Mouse (Mus musculus) kidney, embryonic 16.5 days (tissue): Measurements from ENCODE around the gene Arhgap19. TPM values are rescaled to one million over a fixed set of nuclear protein-coding genes. Genes with fewer than 3 reads are reported as not detected.

Experiments used
- ATAC-seq: fragments of 200-750 bp; cut with Nextera tagmentation; 2 replicates; pipeline ENCODE4 v1.8.0; 2017; ENCODE audit warnings: moderate TSS enrichment; ENCODE audit not compliant: low FRiP score, low TSS enrichment
- H3K27ac ChIP-seq: fragments of 300-500 bp; sonication (generic); 2 replicates; pipeline ENCODE4 v1.5.1; 2014; ENCODE audit warnings: low read length
- H3K27me3 ChIP-seq: fragments of 300-500 bp; sonication (generic); 2 replicates; pipeline ENCODE4 v1.6.1; 2014; ENCODE audit warnings: low read length, control low read depth, mixed read lengths; ENCODE audit not compliant: insufficient read depth
- H3K36me3 ChIP-seq: fragments of 300-500 bp; sonication (generic); 2 replicates; pipeline ENCODE4 v1.6.1; 2014; ENCODE audit warnings: low read length, control low read depth, mixed read lengths; ENCODE audit not compliant: insufficient read depth
- H3K4me1 ChIP-seq: fragments of 300-500 bp; sonication (generic); 2 replicates; pipeline ENCODE4 v1.6.1; 2014; ENCODE audit warnings: low read length, control low read depth, mixed read lengths; ENCODE audit not compliant: insufficient read depth
- H3K4me2 ChIP-seq: fragments of 300-500 bp; sonication (generic); replicated peaks from 2 replicates; pipeline ENCODE4 v1.6.1; 2014; ENCODE audit warnings: low read depth, low read length
- H3K4me3 ChIP-seq: fragments of 300-500 bp; sonication (generic); 2 replicates; pipeline ENCODE4 v1.5.1; 2014; ENCODE audit warnings: mild to moderate bottlenecking, low read length
- H3K9ac ChIP-seq: fragments of 300-500 bp; sonication (generic); replicated peaks from 2 replicates; pipeline ENCODE4 v1.6.1; 2014; ENCODE audit warnings: low read length
- H3K9me3 ChIP-seq: fragments of 300-500 bp; sonication (generic); 2 replicates; pipeline ENCODE4 v1.6.1; 2016; ENCODE audit warnings: low read length, control low read depth
- WGBS: fragments of 180-500 bp; shearing (Covaris S2); extraction: QIAGEN DNeasy Blood & Tissue Kit; methylation state at CpG from one replicate; pipeline ENCODE4 v1.1.7; 2014; 5-methylcytosine and 5-hydroxymethylcytosine counted together
- polyA plus RNA-seq: library from polyadenylated mRNA; unstranded; fragments of >200 nt; fragmentation: Nextera tagmentation; extraction: Ambion mirVana; gene quantifications from 2 replicates; pipeline ENCODE4 v1.2.1, GENCODE M21; 2015

Arhgap19 gene
- polyA plus RNA-seq, 1 experiment from 2014 or later, result 28.0 TPM

DNA sequence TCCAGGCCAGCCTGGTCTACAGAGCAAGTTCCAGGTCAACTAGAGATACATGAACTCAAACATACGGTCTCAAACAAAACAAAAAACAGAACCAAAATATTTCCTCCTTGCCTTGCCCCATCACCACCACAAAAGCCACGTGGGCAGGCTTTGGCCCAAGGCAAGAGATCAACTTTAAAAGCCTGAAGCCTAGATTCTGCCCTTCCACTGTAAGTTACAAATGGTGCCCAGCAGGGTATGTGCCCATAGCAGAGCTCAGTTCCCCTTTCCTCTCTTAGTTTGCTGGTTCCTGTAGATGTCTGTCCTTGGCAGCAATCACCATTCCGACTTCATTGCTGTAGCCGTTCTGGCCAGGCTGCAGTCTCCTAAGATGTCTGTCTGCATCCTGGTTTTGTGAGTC lies 40.9 kb upstream of the Arhgap19 start:
- H3K4me1 ChIP-seq, result peaks cover 10% of the 10 kb centered on the region
- WGBS, result 81% methylated on average over 4 of the region's 4 CpGs
- no peak overlapping the region for H3K4me2 ChIP-seq
- H3K4me3 ChIP-seq, result no peak overlapping the region
- H3K9ac ChIP-seq, result no peak overlapping the region
- H3K27me3 ChIP-seq, result no peaks in the 10 kb centered on the region
- no peaks in the 10 kb centered on the region for H3K9me3 ChIP-seq
- no peak overlapping the region for H3K27ac ChIP-seq
- H3K36me3 ChIP-seq, result no peaks in the 10 kb centered on the region
- no peak for ATAC-seq

DNA sequence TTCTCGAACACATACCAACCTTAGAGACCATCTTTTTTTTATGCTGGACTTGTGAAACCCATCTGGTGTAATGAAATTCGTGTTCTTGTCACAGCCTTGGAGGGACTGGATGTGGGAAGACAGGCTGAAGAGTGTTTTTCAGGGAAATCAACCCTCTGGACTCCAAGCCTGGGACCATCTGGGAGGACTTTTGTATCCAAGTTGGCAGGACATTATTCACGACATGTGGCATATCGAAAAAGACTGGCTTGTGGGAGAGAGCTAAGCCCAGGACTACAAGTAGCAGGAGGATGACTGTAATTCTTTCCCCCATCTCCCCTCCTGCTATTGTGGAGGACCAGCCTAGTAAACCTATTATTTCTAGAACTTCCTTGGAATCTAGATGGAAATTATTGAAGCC lies 40.3 kb upstream of the Arhgap19 start:
- Histone ChIP-seq H3K9me3 (no peaks in the 10 kb centered on the region), H3K4me2 (no peak overlapping the region), H3K4me3 (no peak overlapping the region), H3K27me3 (no peaks in the 10 kb centered on the region), H3K4me1 (peaks cover 10% of the 10 kb centered on the region), H3K36me3 (no peaks in the 10 kb centered on the region), H3K9ac (no peak overlapping the region), H3K27ac (no peak overlapping the region)
- 75% methylated on average over 4 of the region's 4 CpGs for WGBS
- ATAC-seq, result no peak

DNA sequence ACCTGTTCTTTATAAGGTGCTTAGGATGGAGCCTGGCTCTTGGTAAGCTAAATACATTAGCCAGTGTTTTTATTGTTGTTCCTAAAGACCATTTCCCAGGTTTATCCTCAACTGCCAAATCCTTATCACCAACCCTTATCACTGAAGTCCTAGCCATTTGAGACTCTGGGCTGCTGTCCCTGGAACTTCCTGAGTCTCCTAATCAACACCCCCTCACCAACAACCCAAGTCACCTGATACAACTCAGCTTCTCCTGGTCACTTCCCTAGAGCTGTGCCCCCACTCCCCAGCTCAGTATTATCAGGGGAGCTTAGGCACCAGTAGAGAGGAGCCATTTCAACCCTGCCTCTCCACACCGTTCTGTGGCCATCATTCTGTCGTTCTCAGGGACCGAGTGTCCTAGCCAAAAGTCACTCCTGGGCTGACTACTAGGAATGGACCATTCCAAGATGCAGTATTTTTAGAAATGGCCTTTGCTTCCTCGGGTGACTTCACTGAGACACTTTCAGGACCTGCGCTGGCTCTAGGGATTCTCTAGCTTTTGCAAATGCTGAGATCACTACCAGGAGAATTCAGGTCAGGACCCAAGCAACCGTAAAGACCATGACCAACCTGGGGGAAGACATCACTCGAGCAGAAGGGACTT lies 39.4 kb upstream of the Arhgap19 start:
- Histone ChIP-seq H3K36me3 (no peaks in the 10 kb centered on the region), H3K27me3 (no peaks in the 10 kb centered on the region), H3K4me3 (no peak overlapping the region), H3K4me1 (peaks cover 4% of the 10 kb centered on the region), H3K9ac (no peak overlapping the region), H3K4me2 (no peak overlapping the region), H3K27ac (no peak overlapping the region), H3K9me3 (no peaks in the 10 kb centered on the region)
- no peak for ATAC-seq
- WGBS, result 73% methylated on average over 7 of the region's 7 CpGs

DNA sequence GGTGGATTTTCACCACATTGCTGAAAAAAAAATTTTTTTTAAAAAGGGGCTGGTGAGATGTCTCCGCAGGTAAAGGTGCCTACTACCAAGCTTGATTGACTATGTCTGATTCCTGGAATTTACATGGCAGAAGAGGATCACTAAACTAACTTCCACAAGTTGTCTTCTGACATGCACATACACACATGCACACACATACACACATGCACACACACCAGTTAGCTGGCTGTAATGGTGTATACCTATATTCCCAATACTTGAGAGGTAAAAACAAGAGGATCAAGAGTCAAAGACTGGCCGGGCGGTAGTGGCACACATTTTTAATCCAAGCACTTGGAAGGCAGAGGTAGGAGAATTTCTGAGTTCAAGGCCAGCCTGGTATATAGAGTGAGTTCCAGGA lies 37.8 kb upstream of the Arhgap19 start:
- Histone ChIP-seq H3K9ac (no peak overlapping the region), H3K4me2 (no peak overlapping the region), H3K4me1 (peaks cover 5% of the 10 kb centered on the region), H3K9me3 (no peaks in the 10 kb centered on the region), H3K36me3 (no peaks in the 10 kb centered on the region), H3K27me3 (peaks cover 3% of the 10 kb centered on the region; the same call in 1 of the 2 replicates), H3K4me3 (no peak overlapping the region), H3K27ac (no peak overlapping the region)
- WGBS, result 98% methylated on average over 3 of the region's 3 CpGs
- ATAC-seq, result no peak

DNA sequence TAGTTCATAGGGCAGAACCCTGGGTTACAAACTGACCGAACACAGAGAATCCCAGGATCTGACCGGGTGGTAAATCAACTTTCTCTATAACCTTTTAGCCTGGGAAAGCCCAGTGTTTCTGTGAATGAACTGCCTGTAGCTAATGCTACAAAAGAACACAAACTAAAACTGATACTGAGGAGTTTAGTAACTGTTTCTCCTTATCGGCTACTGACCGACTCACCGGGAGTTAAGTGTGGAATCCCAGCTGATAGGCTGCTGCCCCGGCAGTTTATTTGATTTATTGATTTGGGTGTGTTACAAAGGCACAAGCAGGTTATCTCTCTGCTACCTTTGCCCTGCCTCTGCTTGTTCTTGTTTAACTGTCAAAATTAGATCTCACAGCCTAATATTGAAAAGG lies 37.0 kb upstream of the Arhgap19 start:
- Histone ChIP-seq H3K4me1 (peaks cover 5% of the 10 kb centered on the region), H3K9ac (no peak overlapping the region), H3K4me3 (no peak overlapping the region), H3K27ac (no peak overlapping the region), H3K9me3 (no peaks in the 10 kb centered on the region), H3K36me3 (no peaks in the 10 kb centered on the region), H3K27me3 (peaks cover 3% of the 10 kb centered on the region; the same call in 1 of the 2 replicates), H3K4me2 (no peak overlapping the region)
- ATAC-seq, result no peak
- 32% methylated on average over 6 of the region's 6 CpGs for WGBS

DNA sequence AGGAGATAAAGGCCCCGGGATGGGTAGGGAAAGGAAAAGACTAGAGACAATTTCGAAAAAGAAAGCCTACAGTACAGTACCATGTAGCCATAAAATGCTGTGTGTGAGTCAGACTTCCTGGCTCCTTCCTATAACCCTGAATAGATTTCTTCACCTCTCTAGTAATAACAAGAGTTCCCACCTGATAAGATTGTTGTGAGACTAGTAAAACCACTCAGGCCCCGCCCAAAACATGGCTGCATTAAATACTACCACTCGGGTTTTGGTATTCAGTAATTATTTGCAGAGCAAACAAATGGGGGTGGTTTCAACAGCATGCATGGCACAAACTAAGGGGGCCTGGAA lies 36.0 kb upstream of the Arhgap19 start:
- H3K9me3 ChIP-seq, result no peaks in the 10 kb centered on the region
- H3K27me3 ChIP-seq, result peaks cover 8% of the 10 kb centered on the region
- no peak overlapping the region for H3K27ac ChIP-seq
- H3K9ac ChIP-seq, result no peak overlapping the region
- no peak overlapping the region for H3K4me2 ChIP-seq
- no peak for ATAC-seq
- no peaks in the 10 kb centered on the region for H3K36me3 ChIP-seq
- H3K4me3 ChIP-seq, result no peak overlapping the region
- WGBS, result 58% methylated on average over 4 of the region's 4 CpGs
- H3K4me1 ChIP-seq, result peaks cover 5% of the 10 kb centered on the region

DNA sequence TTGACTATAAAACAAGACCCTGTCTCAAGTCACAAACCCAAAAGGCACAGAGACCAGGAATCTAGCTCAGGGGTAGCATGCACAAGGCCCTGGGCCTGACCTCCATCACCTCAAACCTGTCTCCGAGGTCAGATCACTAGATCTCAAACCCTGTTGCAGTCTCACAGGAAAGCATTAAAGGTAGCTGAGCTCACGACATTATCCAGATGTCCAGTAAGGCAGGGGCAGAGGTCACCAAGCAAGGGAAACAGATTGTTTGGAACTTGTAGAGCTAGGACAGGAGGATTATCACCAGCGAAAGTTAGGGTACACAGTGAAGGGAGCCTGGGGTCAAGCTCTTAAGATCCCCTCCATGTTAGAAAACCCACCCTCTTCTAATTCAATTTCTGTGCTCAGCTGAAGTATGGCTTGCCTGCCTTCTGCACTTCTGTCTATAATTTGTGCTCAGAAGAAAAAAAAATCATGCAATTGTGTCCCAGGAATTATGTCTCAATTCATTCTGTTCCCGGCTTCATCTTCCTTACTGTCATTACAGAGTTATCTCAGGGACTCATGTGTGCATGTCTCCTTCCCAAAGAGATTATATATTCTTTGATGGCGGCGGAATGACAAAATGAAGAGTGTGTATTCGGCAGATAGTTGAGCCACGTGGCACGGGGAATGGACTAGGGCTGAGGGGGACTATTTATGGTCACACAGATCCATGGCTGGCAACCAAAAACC lies 35.5 kb upstream of the Arhgap19 start:
- no peak overlapping the region for H3K27ac ChIP-seq
- ATAC-seq, result no peak
- H3K9ac ChIP-seq, result no peak overlapping the region

DNA sequence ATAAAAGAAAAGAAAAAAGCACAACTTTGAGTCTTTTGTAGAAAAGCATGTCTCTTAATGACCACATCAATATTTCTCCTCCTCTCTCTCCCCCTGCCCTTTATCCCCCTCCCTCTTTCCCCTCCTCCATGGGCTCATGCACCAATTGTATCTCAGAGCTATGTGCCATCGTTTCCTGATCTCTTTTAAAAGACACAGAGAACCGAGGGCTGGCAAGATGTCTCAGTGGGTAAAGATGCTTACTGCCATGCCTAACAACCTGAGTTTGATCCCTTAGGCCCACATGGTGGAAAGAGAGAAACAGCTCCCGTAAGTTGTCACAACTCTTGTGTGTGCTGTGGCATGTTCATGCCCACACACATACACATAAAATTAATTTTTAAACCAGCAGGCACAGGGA lies 34.9 kb upstream of the Arhgap19 start:
- H3K4me1 ChIP-seq, result peaks cover 10% of the 10 kb centered on the region

More for the DNA sequence above, 35.5 kb upstream of the Arhgap19 start:
- no peaks in the 10 kb centered on the region for H3K9me3 ChIP-seq
- no peak overlapping the region for H3K4me2 ChIP-seq
- H3K36me3 ChIP-seq, result no peaks in the 10 kb centered on the region
- peaks cover 13% of the 10 kb centered on the region for H3K27me3 ChIP-seq
- peaks cover 5% of the 10 kb centered on the region for H3K4me1 ChIP-seq
- no peak overlapping the region for H3K4me3 ChIP-seq
- 65% methylated on average over 9 of the region's 9 CpGs for WGBS

DNA sequence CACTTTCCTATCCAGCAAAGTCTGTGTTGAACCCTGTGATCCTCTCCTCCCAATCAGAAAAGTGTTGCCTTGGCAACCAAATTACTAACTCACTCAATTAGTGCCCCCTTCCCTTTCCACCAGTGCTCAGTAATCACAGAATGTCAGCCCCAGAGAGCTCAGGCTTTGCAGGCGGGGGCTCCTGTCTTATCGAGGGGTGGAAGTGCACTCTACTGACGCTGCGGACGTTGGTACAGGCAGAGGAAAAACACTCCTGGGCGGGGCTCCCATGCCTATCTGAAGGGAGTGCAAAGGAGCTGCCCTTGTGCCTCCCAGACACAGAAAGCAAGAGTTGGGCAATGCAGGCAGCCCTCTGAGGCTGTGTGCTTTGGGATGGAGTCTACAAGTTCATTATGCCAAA lies 34.0 kb upstream of the Arhgap19 start:
- Histone ChIP-seq H3K4me1 (peaks cover 18% of the 10 kb centered on the region), H3K36me3 (no peaks in the 10 kb centered on the region), H3K4me3 (no peak overlapping the region), H3K27ac (no peak overlapping the region), H3K27me3 (peaks cover 26% of the 10 kb centered on the region), H3K9ac (no peak overlapping the region), H3K9me3 (no peaks in the 10 kb centered on the region), H3K4me2 (peak overlapping the region; percentile 6; the same call in 1 of the 2 replicates)
- 3% methylated on average over 6 of the region's 6 CpGs for WGBS
- ATAC-seq, result peak; percentile 53; the same call in 1 of the 2 replicates

More for the DNA sequence above, 34.9 kb upstream of the Arhgap19 start:
- Histone ChIP-seq H3K36me3 (no peaks in the 10 kb centered on the region), H3K27ac (no peak overlapping the region), H3K4me2 (no peak overlapping the region), H3K27me3 (peaks cover 19% of the 10 kb centered on the region), H3K9me3 (no peaks in the 10 kb centered on the region), H3K4me3 (no peak overlapping the region), H3K9ac (no peak overlapping the region)
- ATAC-seq, result no peak
- 49% methylated on average over 3 of the region's 3 CpGs for WGBS

DNA sequence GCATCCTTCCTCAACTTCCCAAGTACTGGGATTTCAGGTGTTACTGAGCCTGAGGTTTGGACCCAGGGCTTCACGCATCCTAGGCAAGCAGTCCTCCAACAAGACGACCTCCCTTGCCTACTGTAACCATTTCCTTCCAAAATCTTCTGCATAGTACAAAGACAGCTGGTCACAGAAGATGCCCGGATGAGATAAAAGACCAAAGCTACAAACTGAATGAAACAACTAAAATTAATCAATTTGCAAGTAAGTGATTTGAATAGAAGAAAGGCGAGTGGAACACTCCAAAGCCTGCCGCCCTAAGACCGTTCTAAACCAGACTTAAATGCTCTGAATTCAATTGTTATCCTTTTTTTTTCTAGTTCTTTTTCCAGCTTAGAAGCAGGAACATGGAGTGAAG lies 33.6 kb upstream of the Arhgap19 start:
- peaks cover 18% of the 10 kb centered on the region for H3K4me1 ChIP-seq
- H3K9me3 ChIP-seq, result no peaks in the 10 kb centered on the region
- peaks cover 28% of the 10 kb centered on the region for H3K27me3 ChIP-seq
- H3K27ac ChIP-seq, result no peak overlapping the region
- ATAC-seq, result no peak
- H3K4me3 ChIP-seq, result no peak overlapping the region
- H3K4me2 ChIP-seq, result peak overlapping the region; percentile 6; the same call in 1 of the 2 replicates
- 65% methylated on average over 6 of the region's 6 CpGs for WGBS
- no peaks in the 10 kb centered on the region for H3K36me3 ChIP-seq
- no peak overlapping the region for H3K9ac ChIP-seq
